Mouse (Mus musculus) spleen, adult 2 months (tissue): Measurements from ENCODE around the gene 4932438A13Rik. TPM values are rescaled to one million over a fixed set of nuclear protein-coding genes. Genes with fewer than 3 reads are reported as not detected.
A peak's percentile ranks its signal among the peaks of the same experiment; 100 is the strongest.

ENCODE experiments used
- DNase-seq, 2 experiments: peaks; one replicate each; pipeline versions ENCODE4 v3.0.0 to v3.0.0-alpha.2; 2012 to 2021; ENCODE audit warnings: low spot score in 2 of 2, low read depth in 1 of 2
- H3K27ac ChIP-seq: fragments of 200-500 bp; 2 replicates; pipeline ENCODE4 v1.5.1; 2012; ENCODE audit warnings: low read length, inconsistent platforms; ENCODE audit not compliant: insufficient read depth
- H3K27me3 ChIP-seq: fragments of 200-500 bp; 2 replicates; pipeline ENCODE4 v1.6.1; 2012; ENCODE audit warnings: mild to moderate bottlenecking, moderate library complexity, low read length, inconsistent platforms; ENCODE audit not compliant: control insufficient read depth, insufficient read depth
- H3K36me3 ChIP-seq: fragments of 200-500 bp; 2 replicates; pipeline ENCODE4 v1.6.1; 2012; ENCODE audit warnings: mild to moderate bottlenecking, low read length, inconsistent platforms; ENCODE audit not compliant: control insufficient read depth, insufficient read depth
- H3K4me1 ChIP-seq: fragments of 200-500 bp; 2 replicates; pipeline ENCODE4 v1.6.1; 2011; ENCODE audit warnings: inconsistent platforms; ENCODE audit not compliant: control insufficient read depth, insufficient read depth, insufficient read length
- H3K4me3 ChIP-seq: fragments of 200-500 bp; 2 replicates; pipeline ENCODE4 v1.5.1; 2011; ENCODE audit warnings: mild to moderate bottlenecking, inconsistent platforms; ENCODE audit not compliant: insufficient read depth, insufficient read length; ENCODE audit errors: extremely low read depth
- CTCF ChIP-seq: fragments of 200-500 bp; IDR thresholded peaks from 2 replicates; pipeline ENCODE4 v1.5.1; 2011; ENCODE audit warnings: mild to moderate bottlenecking, inconsistent platforms; ENCODE audit not compliant: insufficient read depth, insufficient read length, insufficient replicate concordance; ENCODE audit errors: extremely low read depth
- POLR2A ChIP-seq: fragments of 200-500 bp; IDR thresholded peaks from 2 replicates; pipeline ENCODE4 v1.6.1; 2011; ENCODE audit warnings: low read depth, low read length, inconsistent platforms
- WGBS: fragments of 180-500 bp; shearing (Covaris S2); methylation state at CpG from one replicate; pipeline ENCODE4 v1.1.7; 2018; 5-methylcytosine and 5-hydroxymethylcytosine counted together
- polyA plus RNA-seq: library from polyadenylated mRNA; depleted of rRNA; stranded (reverse); fragments of >200 nt; gene quantifications from 2 replicates; pipeline ENCODE4 v1.2.3, GENCODE M21; 2012; rRNA removed

4932438A13Rik gene
- polyA plus RNA-seq, 1 experiment, result 9.6 TPM

GRCm38 (mm10) chr3:37051491-37051890 is 188.6 kb downstream of the 4932438A13Rik start:
- Histone ChIP-seq H3K36me3 (peaks cover 22% of the 10 kb centered on the region), H3K27ac (no peak overlapping the region), H3K27me3 (no peaks in the 10 kb centered on the region), H3K4me1 (no peaks in the 10 kb centered on the region), H3K4me3 (no peak overlapping the region)
- TF ChIP-seq CTCF, result no peak
- WGBS, result 100% methylated on average over 1 of the region's 1 CpGs
- DNase-seq, result no peak

- Histone ChIP-seq H3K4me1 (no peaks in the 10 kb centered on the region), H3K27me3 (no peaks in the 10 kb centered on the region), H3K4me3 (no peak within 1 kb of the TSS), H3K27ac (no peak within 1 kb of the TSS), H3K36me3 (no peaks in the 10 kb centered on the region)
- TF ChIP-seq CTCF (no peak), POLR2A (no peak)
- DNase-seq, result no peak
- WGBS, result 88% methylated on average over 39 of the region's 39 CpGs
Measured at GRCm38 (mm10) chr3:37063406-37063805, 200.5 kb downstream of the 4932438A13Rik start, which contains the start of gene Adad1. Adad1 (plus strand) TSS chr3:37063527.

- no peaks in the 10 kb centered on the region for H3K27me3 ChIP-seq
- no peaks in the 10 kb centered on the region for H3K4me1 ChIP-seq
- no peak overlapping the region for H3K27ac ChIP-seq
- DNase-seq, result peak in 1 of 2 experiments; percentile 8
- TF ChIP-seq POLR2A, result no peak
- TF ChIP-seq CTCF, result no peak
- no peaks in the 10 kb centered on the region for H3K36me3 ChIP-seq
- no peak overlapping the region for H3K4me3 ChIP-seq
Measured at GRCm38 (mm10) chr3:37073211-37073610, 210.3 kb downstream of the 4932438A13Rik start.

- TF ChIP-seq CTCF, result no peak
- no peak for TF ChIP-seq POLR2A
- no peak overlapping the region for H3K27ac ChIP-seq
- WGBS, result 88% methylated on average over 4 of the region's 4 CpGs
- H3K27me3 ChIP-seq, result no peaks in the 10 kb centered on the region
- no peaks in the 10 kb centered on the region for H3K36me3 ChIP-seq
- no peak for DNase-seq
- no peak overlapping the region for H3K4me3 ChIP-seq
- no peaks in the 10 kb centered on the region for H3K4me1 ChIP-seq
Measured at GRCm38 (mm10) chr3:37084860-37085259, 222.0 kb downstream of the 4932438A13Rik start.

- no peak for TF ChIP-seq POLR2A
- TF ChIP-seq CTCF, result no peak
- Histone ChIP-seq H3K27me3 (no peaks in the 10 kb centered on the region), H3K36me3 (no peaks in the 10 kb centered on the region)
Measured at GRCm38 (mm10) chr3:37090721-37091120, 227.8 kb downstream of the 4932438A13Rik start.

More at GRCm38 (mm10) chr3:37090721-37091120, 227.8 kb downstream of the 4932438A13Rik start:
- DNase-seq, result no peak
- Histone ChIP-seq H3K4me3 (no peak overlapping the region), H3K4me1 (no peaks in the 10 kb centered on the region), H3K27ac (no peak overlapping the region)

Other genes starting within 250 kb of the 4932438A13Rik start
- gene Bbs7, start 249.6 kb upstream of the 4932438A13Rik start, polyA plus RNA-seq, result 0.21 and 0.62 TPM in 2 replicates
- gene Trpc3, start 172.9 kb upstream of the 4932438A13Rik start, polyA plus RNA-seq, result 1.1 and 1.5 TPM in 2 replicates
- not detected in 2 replicates for gene Adad1, start 200.4 kb downstream of the 4932438A13Rik start, polyA plus RNA-seq